Mouse (Mus musculus) gastrocnemius, postnatal 4 days (tissue): ENCODE results near the gene Safb2. TPM values are rescaled to one million over a fixed set of nuclear protein-coding genes. Genes with fewer than 3 reads are reported as not detected.
A peak's percentile ranks its signal among the peaks of the same experiment; 100 is the strongest.

Experiments used
- DNase-seq, 2 experiments: peaks; one replicate each; pipeline ENCODE4 v3.0.0; 2021 to 2022; ENCODE audit warnings: low spot score in 2 of 2, mixed read lengths in 2 of 2
- total RNA-seq, 2 experiments: library from RNA; stranded (reverse); gene quantifications; 2 replicates each; pipeline ENCODE4 v1.2.3; 2021

Gene Safb2
- total RNA-seq, 2 experiments from 2014 or later = 56.4 to 78.9 TPM

- DNase-seq = no peak
Observed at GRCm38 (mm10) chr17:56611323-56611722, 26.9 kb upstream of the Safb2 start.

GRCm38 (mm10) chr17:56609452-56610171 lies 25.2 kb upstream of the Safb2 start, which contains the start of gene 2410015M20Rik:
2410015M20Rik (minus strand) TSS chr17:56609771.
- DNase-seq = peak; percentile 77 to 91

GRCm38 (mm10) chr17:56608699-56609098 lies 24.3 kb upstream of the Safb2 start:
- no peak for DNase-seq

- DNase-seq = no peak
Observed at GRCm38 (mm10) chr17:56607521-56608062, 23.2 kb upstream of the Safb2 start.

- DNase-seq = no peak
Observed at GRCm38 (mm10) chr17:56605431-56605830, 21.0 kb upstream of the Safb2 start.

- DNase-seq = no peak
Observed at GRCm38 (mm10) chr17:56604422-56604821, 20.0 kb upstream of the Safb2 start.

- no peak for DNase-seq
Observed at GRCm38 (mm10) chr17:56604070-56604380, 19.6 kb upstream of the Safb2 start.

GRCm38 (mm10) chr17:56603186-56604069 lies 19.0 kb upstream of the Safb2 start:
- DNase-seq = no peak

- DNase-seq = peak in 1 of 2 experiments; percentile 59
Observed at GRCm38 (mm10) chr17:56593527-56594271, 9.3 kb upstream of the Safb2 start.

- no peak for DNase-seq
Observed at GRCm38 (mm10) chr17:56592553-56592952, 8.2 kb upstream of the Safb2 start.

GRCm38 (mm10) chr17:56588921-56589320 lies 4.5 kb upstream of the Safb2 start:
- no peak for DNase-seq

- no peak for DNase-seq
Observed at GRCm38 (mm10) chr17:56587773-56588172, 3.4 kb upstream of the Safb2 start.

- peak in 1 of 2 experiments; percentile 61 for DNase-seq
Observed at GRCm38 (mm10) chr17:56585171-56585821, 911 bp upstream of the Safb2 start.

GRCm38 (mm10) chr17:56583611-56584256 lies 651 bp downstream of the Safb2 start:
- peak in 1 of 2 experiments; percentile 42 for DNase-seq

GRCm38 (mm10) chr17:56583071-56583470 lies 1.3 kb downstream of the Safb2 start:
- no peak for DNase-seq

- DNase-seq = no peak
Observed at GRCm38 (mm10) chr17:56572939-56573338, 11.4 kb downstream of the Safb2 start.

GRCm38 (mm10) chr17:56572154-56572553 lies 12.2 kb downstream of the Safb2 start:
- no peak for DNase-seq

GRCm38 (mm10) chr17:56570287-56570686 lies 14.1 kb downstream of the Safb2 start:
- no peak for DNase-seq

GRCm38 (mm10) chr17:56567370-56567769 lies 17.0 kb downstream of the Safb2 start:
- no peak for DNase-seq

- no peak for DNase-seq
Observed at GRCm38 (mm10) chr17:56566918-56567317, 17.5 kb downstream of the Safb2 start.
